Mouse (Mus musculus) heart, embryonic 16.5 days (tissue): ENCODE results near the gene Wnt5b. TPM values are rescaled to one million over a fixed set of nuclear protein-coding genes. Genes with fewer than 3 reads are reported as not detected.

ENCODE experiments used
- ATAC-seq: fragments of 200-750 bp; cut with Nextera tagmentation; replicated peaks from 2 replicates; pipeline ENCODE4 v1.8.0; 2017; ENCODE audit warnings: moderate number of reproducible peaks; ENCODE audit not compliant: insufficient read depth, low FRiP score; ENCODE audit errors: extremely low read depth
- H3K27ac ChIP-seq: fragments of 300-500 bp; sonication (generic); 2 replicates; pipeline ENCODE4 v1.5.1; 2014; ENCODE audit warnings: mild to moderate bottlenecking, low read length, control low read depth, moderate library complexity
- H3K27me3 ChIP-seq: fragments of 300-500 bp; sonication (generic); 2 replicates; pipeline ENCODE4 v1.6.1; 2014; ENCODE audit warnings: low read length, mixed read lengths; ENCODE audit not compliant: control insufficient read depth, insufficient read depth
- H3K36me3 ChIP-seq: fragments of 300-500 bp; sonication (generic); 2 replicates; pipeline ENCODE4 v1.6.1; 2014; ENCODE audit not compliant: control insufficient read depth, insufficient read depth
- H3K4me1 ChIP-seq: fragments of 300-500 bp; sonication (generic); 2 replicates; pipeline ENCODE4 v1.6.1; 2014; ENCODE audit warnings: low read length, mixed read lengths; ENCODE audit not compliant: control insufficient read depth, insufficient read depth
- H3K4me2 ChIP-seq: fragments of 300-500 bp; sonication (generic); 2 replicates; pipeline ENCODE4 v1.6.1; 2014; ENCODE audit warnings: low read depth, mild to moderate bottlenecking, control low read depth, low read length
- H3K4me3 ChIP-seq: fragments of 300-500 bp; sonication (generic); 2 replicates; pipeline ENCODE4 v1.5.1; 2014; ENCODE audit warnings: mild to moderate bottlenecking, control low read depth, low read length
- H3K9ac ChIP-seq: fragments of 300-500 bp; sonication (generic); 2 replicates; pipeline ENCODE4 v1.6.1; 2014; ENCODE audit warnings: low read length, control low read depth
- H3K9me3 ChIP-seq: fragments of 300-500 bp; sonication (generic); replicated peaks from 2 replicates; pipeline ENCODE4 v1.6.1; 2016; ENCODE audit warnings: low read length; ENCODE audit not compliant: control insufficient read depth
- WGBS: fragments of 180-500 bp; shearing (Covaris S2); extraction: QIAGEN DNeasy Blood & Tissue Kit; methylation state at CpG from one replicate; pipeline ENCODE4 v1.1.7; 2014; 5-methylcytosine and 5-hydroxymethylcytosine counted together
- polyA plus RNA-seq: library from polyadenylated mRNA; unstranded; fragments of >200 nt; fragmentation: Nextera tagmentation; extraction: Ambion mirVana; gene quantifications from 2 replicates; pipeline ENCODE4 v1.2.1, GENCODE M21; 2015

The Wnt5b gene
- polyA plus RNA-seq, 1 experiment from 2014 or later: 5.6 TPM

DNA sequence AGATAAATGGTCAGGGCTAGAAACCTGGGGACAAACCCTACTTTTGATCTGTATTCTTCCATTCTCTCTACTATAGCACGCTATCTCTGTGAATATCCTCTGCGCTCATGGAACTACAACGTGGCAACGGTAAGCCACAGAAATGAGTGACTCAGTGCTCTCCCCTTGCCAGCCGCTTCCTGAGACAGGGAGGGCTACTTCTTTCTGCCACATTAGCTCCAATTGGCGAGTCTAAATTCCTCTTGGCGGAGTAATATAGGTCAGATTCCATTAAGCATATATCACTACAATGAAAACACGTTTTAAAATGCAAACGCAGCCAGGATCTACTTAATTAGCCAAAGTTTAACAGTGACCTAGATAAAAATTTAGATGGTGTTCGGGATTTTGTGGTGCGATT lies 31.4 kb downstream of the Wnt5b start:
- no peak overlapping the region for H3K4me2 ChIP-seq
- no peak overlapping the region for H3K4me3 ChIP-seq
- H3K27ac ChIP-seq: no peak overlapping the region
- no peak overlapping the region for H3K9ac ChIP-seq
- H3K36me3 ChIP-seq: no peaks in the 10 kb centered on the region
- no peak for ATAC-seq
- 79% methylated on average over 11 of the region's 11 CpGs for WGBS
- peaks cover 13% of the 10 kb centered on the region for H3K4me1 ChIP-seq
- H3K9me3 ChIP-seq: no peaks in the 10 kb centered on the region; the same call in 1 of the 2 replicates
- H3K27me3 ChIP-seq: no peaks in the 10 kb centered on the region

DNA sequence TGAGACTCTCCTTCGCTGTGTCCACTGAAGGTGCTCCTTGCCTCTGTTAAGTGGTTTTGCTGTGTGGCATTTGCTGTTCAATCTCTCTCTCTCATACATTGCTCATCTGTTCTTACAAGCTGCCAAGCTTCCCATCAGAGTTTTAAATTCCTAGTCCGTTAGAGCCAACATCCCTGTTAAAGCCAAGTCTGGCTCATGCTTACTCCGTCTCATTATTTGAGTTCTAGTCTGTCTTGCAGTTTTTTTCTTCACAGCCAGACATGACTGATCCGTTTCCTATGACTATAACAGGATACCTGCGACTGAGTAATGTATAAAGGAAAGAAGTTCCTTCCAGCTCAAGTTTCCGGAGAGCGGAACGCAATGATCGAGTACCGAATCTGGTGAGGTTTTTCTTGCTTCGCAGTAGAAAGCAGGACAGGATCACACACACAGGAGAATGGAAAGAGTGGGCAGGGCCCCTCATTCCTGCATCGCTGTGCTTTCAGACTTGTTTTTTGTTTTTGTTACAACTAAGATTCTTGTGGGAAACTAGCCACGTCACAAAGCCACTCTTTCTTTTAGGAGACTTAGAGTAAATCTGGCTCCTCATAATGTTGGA lies 34.6 kb downstream of the Wnt5b start:
- H3K4me3 ChIP-seq: no peak overlapping the region

DNA sequence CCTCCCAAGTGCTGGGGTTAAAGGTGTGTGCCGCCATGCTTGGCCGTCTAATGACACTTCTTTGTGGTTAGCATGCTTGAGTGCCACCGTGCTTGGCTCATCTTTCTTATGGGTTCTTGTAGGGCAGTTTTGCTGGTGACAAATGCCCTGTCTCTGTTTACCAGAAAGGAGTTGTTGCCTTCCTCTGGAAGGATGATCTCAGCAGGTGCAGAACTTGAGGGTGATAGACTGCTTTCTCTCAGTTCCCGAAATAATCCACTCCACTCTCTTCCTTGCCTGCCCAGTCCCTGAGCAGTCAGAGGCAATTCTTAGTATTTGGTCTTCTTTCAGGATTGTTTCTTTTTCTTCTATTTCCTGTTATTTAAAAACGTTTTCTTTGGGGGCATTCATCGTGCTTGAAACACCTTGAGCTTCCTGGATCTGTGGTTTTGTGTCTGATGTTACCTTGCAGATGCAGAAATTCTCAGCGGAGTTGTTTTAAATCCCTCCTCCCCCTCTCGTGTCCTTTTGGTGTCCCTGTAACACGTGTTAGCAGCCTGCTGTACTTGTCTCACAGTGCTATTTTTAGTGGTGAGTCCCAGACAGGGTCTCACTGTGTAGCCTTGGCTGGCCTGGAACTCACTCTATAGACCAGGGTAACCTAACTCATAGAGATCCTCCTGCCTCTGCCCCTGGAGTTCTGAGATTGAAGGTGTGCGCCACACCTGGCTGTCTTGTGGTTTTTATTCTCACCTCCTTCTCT lies 35.3 kb downstream of the Wnt5b start:
- H3K9ac ChIP-seq: no peak overlapping the region
- no peak overlapping the region for H3K4me3 ChIP-seq
- peaks cover 12% of the 10 kb centered on the region for H3K4me1 ChIP-seq
- H3K4me2 ChIP-seq: no peak overlapping the region
- 52% methylated on average over 10 of the region's 10 CpGs for WGBS
- H3K27ac ChIP-seq: peak overlapping the region; percentile 85
- no peaks in the 10 kb centered on the region for H3K9me3 ChIP-seq
- no peaks in the 10 kb centered on the region for H3K27me3 ChIP-seq
- ATAC-seq: peak; percentile 87
- H3K36me3 ChIP-seq: no peaks in the 10 kb centered on the region

More for the DNA sequence above, 34.6 kb downstream of the Wnt5b start:
- Histone ChIP-seq H3K36me3 (no peaks in the 10 kb centered on the region), H3K27ac (peak overlapping the region; percentile 85), H3K27me3 (no peaks in the 10 kb centered on the region), H3K4me2 (no peak overlapping the region), H3K4me1 (peaks cover 19% of the 10 kb centered on the region), H3K9me3 (no peaks in the 10 kb centered on the region), H3K9ac (no peak overlapping the region)
- 86% methylated on average over 13 of the region's 13 CpGs for WGBS
- no peak for ATAC-seq

DNA sequence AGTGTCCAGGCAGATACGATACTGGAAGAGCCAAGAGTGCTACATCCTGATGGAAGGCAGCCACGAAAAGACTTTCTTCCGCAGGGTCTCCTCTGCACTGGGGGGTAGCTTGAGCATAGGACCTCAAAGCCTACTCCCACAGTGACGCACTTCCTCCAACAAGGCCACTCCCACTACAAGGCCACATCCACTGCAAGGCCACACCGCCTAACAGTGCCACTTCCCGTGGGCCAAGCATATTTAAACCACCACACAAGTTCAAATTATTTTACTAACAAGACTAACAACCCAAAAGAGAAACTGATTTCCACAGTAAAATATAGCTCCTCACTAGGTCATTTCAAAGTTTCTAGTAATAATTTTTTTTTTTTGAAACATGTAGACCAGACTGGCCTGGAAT lies 35.9 kb downstream of the Wnt5b start:
- no peak for ATAC-seq
- H3K4me1 ChIP-seq: peaks cover 12% of the 10 kb centered on the region
- H3K9me3 ChIP-seq: no peaks in the 10 kb centered on the region
- no peak overlapping the region for H3K4me2 ChIP-seq
- WGBS: 97% methylated on average over 6 of the region's 6 CpGs
- H3K9ac ChIP-seq: no peak overlapping the region
- peak overlapping the region; percentile 85 for H3K27ac ChIP-seq
- no peaks in the 10 kb centered on the region for H3K36me3 ChIP-seq
- H3K27me3 ChIP-seq: no peaks in the 10 kb centered on the region
- no peak overlapping the region for H3K4me3 ChIP-seq

DNA sequence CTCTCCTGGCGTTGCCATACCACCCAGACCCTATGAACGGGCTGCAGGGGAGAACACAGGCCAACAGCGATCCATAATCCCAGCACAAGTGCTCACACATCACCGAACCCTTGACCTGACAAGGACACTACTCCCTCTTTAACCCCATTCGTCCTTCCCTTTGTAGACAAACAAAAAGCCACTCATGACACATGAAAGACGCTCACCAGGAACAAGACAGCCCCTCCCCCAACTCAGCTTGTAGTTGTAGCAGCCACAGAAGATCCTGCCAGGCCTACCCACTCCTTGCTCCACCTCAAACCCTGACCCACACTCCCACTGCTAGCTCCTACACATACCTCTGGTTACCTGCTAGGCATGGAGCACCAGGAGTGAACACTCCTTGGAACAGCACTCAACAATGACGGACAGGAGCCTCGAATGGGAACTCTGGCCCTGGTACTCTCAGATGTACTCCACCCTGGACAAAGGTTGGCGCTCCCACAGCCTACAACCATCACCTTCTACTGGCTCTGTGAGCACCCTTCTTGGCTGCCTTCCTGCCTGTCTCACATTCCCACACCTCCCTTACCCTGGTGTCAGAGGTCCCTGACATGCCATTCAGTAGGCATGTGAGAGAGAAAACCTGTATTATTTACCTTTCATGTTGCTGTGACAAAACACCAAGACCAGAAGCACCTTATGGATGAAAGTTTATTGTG lies 38.5 kb downstream of the Wnt5b start:
- no peaks in the 10 kb centered on the region for H3K9me3 ChIP-seq
- H3K4me3 ChIP-seq: no peak overlapping the region
- no peak overlapping the region for H3K4me2 ChIP-seq
- no peaks in the 10 kb centered on the region for H3K36me3 ChIP-seq
- H3K27ac ChIP-seq: no peak overlapping the region
- H3K9ac ChIP-seq: no peak overlapping the region
- no peak for ATAC-seq
- WGBS: 70% methylated on average over 9 of the region's 9 CpGs
- H3K4me1 ChIP-seq: peaks cover 18% of the 10 kb centered on the region
- H3K27me3 ChIP-seq: no peaks in the 10 kb centered on the region

DNA sequence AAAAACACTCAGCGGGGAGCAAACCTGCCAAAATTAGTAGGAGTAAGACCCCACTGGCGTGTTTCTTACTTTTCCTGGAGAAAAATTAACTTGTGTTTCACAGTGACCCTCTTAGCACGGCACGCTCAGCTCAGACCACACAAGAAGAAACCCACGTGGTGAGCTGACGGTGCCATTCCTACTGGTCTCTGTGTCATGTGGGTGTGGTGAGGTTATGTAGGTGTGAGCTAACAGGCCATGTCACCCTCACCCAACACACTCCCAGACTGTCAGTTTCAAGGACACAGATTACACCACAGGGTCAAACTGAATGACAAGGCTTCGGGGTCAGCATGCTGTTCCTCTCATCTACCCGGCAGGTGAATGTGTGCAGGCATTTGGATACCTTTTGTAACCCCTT lies 39.4 kb downstream of the Wnt5b start:
- no peak overlapping the region for H3K4me3 ChIP-seq
- no peak overlapping the region for H3K9ac ChIP-seq
- H3K4me2 ChIP-seq: no peak overlapping the region
- ATAC-seq: no peak
- WGBS: 65% methylated on average over 8 of the region's 8 CpGs
- no peaks in the 10 kb centered on the region for H3K27me3 ChIP-seq
- H3K36me3 ChIP-seq: no peaks in the 10 kb centered on the region
- peaks cover 18% of the 10 kb centered on the region for H3K4me1 ChIP-seq
- no peak overlapping the region for H3K27ac ChIP-seq
- H3K9me3 ChIP-seq: no peaks in the 10 kb centered on the region

DNA sequence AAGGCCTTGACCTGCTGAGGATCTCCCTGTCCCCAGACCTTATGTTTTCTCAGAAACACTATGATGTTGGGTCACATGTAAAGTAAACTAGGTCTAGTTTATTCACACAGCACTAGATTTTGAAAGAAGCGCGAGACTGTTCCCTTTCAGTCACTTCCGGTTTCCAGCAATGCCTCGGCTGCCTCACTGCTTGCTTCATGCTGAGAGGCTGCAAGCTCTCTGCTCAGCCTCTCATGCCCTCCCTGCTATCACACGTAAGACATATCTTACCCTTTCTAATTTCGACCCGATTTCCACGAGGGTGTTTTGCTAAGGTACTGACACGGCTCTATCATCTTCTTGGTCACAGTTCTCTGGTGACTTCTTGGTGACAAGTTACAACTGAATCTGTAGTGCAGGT lies 42.1 kb downstream of the Wnt5b start:
- no peak for ATAC-seq
- H3K27me3 ChIP-seq: no peaks in the 10 kb centered on the region
- H3K27ac ChIP-seq: no peak overlapping the region

DNA sequence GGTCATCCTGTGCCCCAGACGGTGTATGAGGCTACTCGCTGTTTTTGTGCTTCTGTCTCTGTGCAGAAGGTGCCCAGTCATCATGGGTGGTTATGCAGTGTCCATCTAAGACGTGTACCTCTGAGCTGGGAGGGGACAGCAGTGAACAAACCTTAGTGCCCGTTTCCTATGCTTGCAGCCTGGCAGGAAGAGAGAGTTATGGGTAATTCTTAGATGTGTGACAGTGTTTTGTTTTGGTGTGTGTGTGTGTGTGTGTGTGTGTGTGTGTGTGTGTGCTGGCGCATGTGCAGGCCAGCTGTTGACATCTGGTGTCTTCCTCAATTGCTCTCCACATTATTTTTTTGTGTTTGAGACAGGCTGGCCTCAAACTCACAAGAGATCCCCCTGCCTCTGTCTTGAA lies 44.1 kb downstream of the Wnt5b start:
- no peak overlapping the region for H3K4me2 ChIP-seq
- H3K4me1 ChIP-seq: peaks cover 13% of the 10 kb centered on the region
- WGBS: 72% methylated on average over 5 of the region's 5 CpGs
- ATAC-seq: no peak
- no peaks in the 10 kb centered on the region for H3K9me3 ChIP-seq
- no peak overlapping the region for H3K9ac ChIP-seq
- H3K36me3 ChIP-seq: no peaks in the 10 kb centered on the region
- H3K4me3 ChIP-seq: no peak overlapping the region
- H3K27me3 ChIP-seq: no peaks in the 10 kb centered on the region
- no peak overlapping the region for H3K27ac ChIP-seq

More for the DNA sequence above, 42.1 kb downstream of the Wnt5b start:
- 27% methylated on average over 9 of the region's 9 CpGs for WGBS
- Histone ChIP-seq H3K9me3 (no peaks in the 10 kb centered on the region), H3K4me2 (peak overlapping the region; percentile 10; the same call in 1 of the 2 replicates), H3K4me1 (peaks cover 16% of the 10 kb centered on the region), H3K36me3 (no peaks in the 10 kb centered on the region), H3K4me3 (no peak overlapping the region), H3K9ac (0 out of 2 replicates have a peak overlapping the region, but pooled peaks have one; percentile 34)

DNA sequence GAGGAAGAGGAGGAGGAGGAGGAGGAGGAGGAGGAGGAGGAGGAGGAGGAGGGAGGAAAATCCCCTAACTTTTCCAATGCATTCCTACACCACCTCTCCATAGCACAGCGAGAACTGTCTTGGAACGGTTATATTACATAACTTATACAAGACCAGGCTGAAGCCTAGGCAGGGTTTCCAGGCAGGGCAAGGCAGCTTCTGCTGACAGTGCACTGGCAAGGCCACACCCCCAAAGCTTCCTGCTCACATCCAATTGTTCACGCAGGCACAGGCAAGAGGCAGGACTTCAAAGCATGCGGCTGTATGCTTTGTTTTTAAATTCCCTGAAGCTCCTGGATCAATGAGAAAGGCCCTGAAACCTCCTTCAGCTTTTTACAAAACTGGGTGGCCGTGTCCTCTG lies 44.9 kb downstream of the Wnt5b start:
- Histone ChIP-seq H3K27ac (no peak overlapping the region), H3K4me1 (peaks cover 9% of the 10 kb centered on the region), H3K36me3 (no peaks in the 10 kb centered on the region), H3K4me3 (no peak overlapping the region), H3K4me2 (no peak overlapping the region), H3K9ac (no peak overlapping the region), H3K9me3 (no peaks in the 10 kb centered on the region), H3K27me3 (no peaks in the 10 kb centered on the region)
- peak; percentile 77 for ATAC-seq
- WGBS: 25% methylated on average over 5 of the region's 5 CpGs
